Mouse (Mus musculus) pancreas, adult 10 weeks (tissue): ENCODE data around the gene Itpkc. TPM values are rescaled to one million over a fixed set of nuclear protein-coding genes. Genes with fewer than 3 reads are reported as not detected.

Experiments
- polyA plus RNA-seq: library from polyadenylated mRNA; stranded (reverse); fragments of 350-450 nt; fragmentation: Illumina TruSeq; extraction: RNeasy Lipid Tissue Mini Kit (QIAGEN cat#74804); gene quantifications from one replicate; pipeline ENCODE4 v1.2.3, GENCODE M21; 2015; ENCODE audit warnings: low read depth, low replicate concordance; ENCODE audit not compliant: insufficient read depth

Itpkc gene
- polyA plus RNA-seq = 2.8 TPM

GRCm38 (mm10) chr7:27228281-27228821 lies at the start of gene Itpkc:
Gene Itpkc (minus strand): TSS chr7:27228661.

GRCm38 (mm10) chr7:27258205-27258899 lies 29.9 kb upstream of the Itpkc start, which contains the start of gene Numbl:
Gene Numbl (plus strand): TSS chr7:27258433.

GRCm38 (mm10) chr7:27232781-27233281 lies 4.4 kb upstream of the Itpkc start, which contains the start of gene Coq8b:
Gene Coq8b (plus strand): TSS chr7:27233023.

GRCm38 (mm10) chr7:27195681-27196611 lies 32.5 kb downstream of the Itpkc start, which contains the start of the genes BC024978 and Snrpa:
Gene BC024978 (plus strand): TSS chr7:27195781.
Gene Snrpa (minus strand): TSS chr7:27196271.

GRCm38 (mm10) chr7:27180837-27181695 lies 47.4 kb downstream of the Itpkc start, which contains the start of the genes Gm21983 and Mia:
Gene Gm21983 (minus strand): TSS chr7:27181086.
Gene Mia (minus strand): TSS chr7:27181157.

GRCm38 (mm10) chr7:27178324-27179216 lies 49.9 kb downstream of the Itpkc start, which contains the start of gene Rab4b:
Gene Rab4b (minus strand): TSS chr7:27178896.

GRCm38 (mm10) chr7:27166614-27167474 lies 61.6 kb downstream of the Itpkc start, which contains the start of gene Egln2:
Gene Egln2 (minus strand): TSS chr7:27166802.

Other genes with a start within 250 kb of the Itpkc start
- gene Cyp2a12, start 199.6 kb downstream of the Itpkc start, polyA plus RNA-seq = not detected
- gene Cyp2f2, start 108.8 kb downstream of the Itpkc start, polyA plus RNA-seq = 1.2 TPM
- not detected for gene Cyp2t4, start 74.9 kb downstream of the Itpkc start, polyA plus RNA-seq
- gene Egln2, start 61.9 kb downstream of the Itpkc start, polyA plus RNA-seq = 21.7 TPM
- 15.1 TPM for gene Rab4b, start 49.8 kb downstream of the Itpkc start, polyA plus RNA-seq
- not detected for gene Gm21983, start 47.6 kb downstream of the Itpkc start, polyA plus RNA-seq
- not detected for gene Mia, start 47.5 kb downstream of the Itpkc start, polyA plus RNA-seq
- gene BC024978, start 32.9 kb downstream of the Itpkc start, polyA plus RNA-seq = 4.9 TPM
- gene Snrpa, start 32.4 kb downstream of the Itpkc start, polyA plus RNA-seq = 27.5 TPM
- 10.6 TPM for gene Coq8b, start 4.4 kb upstream of the Itpkc start, polyA plus RNA-seq
- gene Numbl, start 29.8 kb upstream of the Itpkc start, polyA plus RNA-seq = 4.9 TPM
- gene Ltbp4, start 109.0 kb upstream of the Itpkc start, polyA plus RNA-seq = 121 TPM
- gene Shkbp1, start 127.4 kb upstream of the Itpkc start, polyA plus RNA-seq = 11.7 TPM
- gene Gm20479, start 128.8 kb upstream of the Itpkc start, polyA plus RNA-seq = not detected
- 2.4 TPM for gene Sptbn4, start 219.0 kb upstream of the Itpkc start, polyA plus RNA-seq
- gene Blvrb, start 219.3 kb upstream of the Itpkc start, polyA plus RNA-seq = 9.3 TPM
- 2.8 TPM for gene Sertad3, start 245.1 kb upstream of the Itpkc start, polyA plus RNA-seq